Mouse (Mus musculus) left cerebral cortex, adult 6 months (tissue): ENCODE results near the gene Wfdc13. TPM values are rescaled to one million over a fixed set of nuclear protein-coding genes. Genes with fewer than 3 reads are reported as not detected.

Experiments used
- long read RNA-seq, 2 experiments: library from polyadenylated mRNA; unstranded; transcript quantifications; one replicate each; pipeline ENCODE4 v2.0.0; 2019 to 2020
- polyA plus RNA-seq: library from polyadenylated mRNA; unstranded; fragments of <200 nt; fragmentation: Nextera tagmentation; gene quantifications from 2 replicates; pipeline ENCODE4 v1.2.3, GENCODE M21; 2021

Wfdc13 gene
- not detected in 2 replicates for polyA plus RNA-seq
- long read RNA-seq, experiment 1, result 0 reads
- long read RNA-seq, experiment 2, result 0 reads

DNA sequence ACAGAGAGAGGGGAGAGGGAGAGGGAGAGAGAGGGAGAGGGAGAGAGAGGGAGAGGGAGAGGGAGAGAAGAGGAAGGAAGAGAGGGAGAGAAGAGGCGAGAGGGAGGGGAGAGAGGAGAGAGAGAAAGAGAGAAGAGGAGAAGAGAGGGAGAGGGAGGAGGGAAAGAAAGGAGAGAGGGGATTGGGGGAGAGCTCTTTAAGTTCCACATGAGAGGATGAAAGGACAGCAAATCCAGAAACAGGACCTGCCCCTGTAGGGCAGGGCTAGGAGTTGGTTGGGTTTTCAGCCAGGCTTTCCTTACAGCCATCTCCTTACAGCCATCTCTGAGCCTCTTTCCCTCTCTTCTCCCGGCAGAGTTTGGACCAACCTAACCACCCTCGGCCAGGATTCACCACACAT is at the start of gene Wfdc13:
Gene Wfdc13 (plus strand): TSS at position 301 of the 400 bp plus-strand sequence.

DNA sequence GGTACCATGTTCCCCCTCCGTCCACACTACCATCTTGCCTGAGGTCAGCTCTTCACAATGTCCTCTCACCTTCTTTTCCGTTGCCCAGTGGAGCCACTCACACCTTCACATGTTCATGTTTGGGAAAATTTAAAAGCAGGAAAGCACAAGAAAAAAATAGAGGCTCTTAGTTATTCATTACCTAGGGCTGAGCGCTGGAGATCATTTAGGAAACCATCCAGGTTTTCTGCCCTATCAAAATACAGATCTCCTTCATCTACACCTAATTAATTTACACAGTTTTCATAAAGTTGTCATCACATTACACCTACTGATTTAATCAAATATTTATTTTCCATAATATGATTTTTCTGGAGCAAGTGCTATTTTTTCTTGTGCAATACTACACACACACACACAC is 46.2 kb upstream of the Wfdc13 start, which contains the start of gene Wfdc16:
Gene Wfdc16 (minus strand): TSS at position 101 of the 400 bp plus-strand sequence.

GRCm38 (mm10) chr2:164655858-164656257 is 29.0 kb upstream of the Wfdc13 start, which contains the start of gene Wfdc10:
Wfdc10 (plus strand) TSS chr2:164656046.

DNA sequence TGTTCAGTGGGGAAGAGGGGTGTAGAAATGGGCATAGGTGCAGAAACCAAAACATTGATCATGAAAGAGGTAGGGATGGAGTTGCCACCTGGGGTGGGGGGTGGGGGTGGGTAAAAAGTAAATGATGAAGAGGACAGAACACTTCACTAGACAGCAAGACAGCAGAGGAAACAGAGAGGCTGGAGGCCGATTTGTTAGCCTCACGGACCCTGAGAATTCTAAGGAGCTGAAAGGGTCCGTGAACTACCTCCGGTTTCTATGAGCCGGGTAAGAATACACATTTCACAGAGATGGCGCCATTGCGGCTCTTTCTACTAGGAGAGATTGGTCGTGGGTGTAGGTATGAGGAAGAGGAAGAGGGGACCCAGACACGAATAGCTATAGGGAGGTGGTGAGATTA is 28.4 kb upstream of the Wfdc13 start, which contains the start of gene Wfdc9:
Gene Wfdc9 (minus strand): TSS at position 101 of the 400 bp plus-strand sequence.

GRCm38 (mm10) chr2:164673987-164674386 is 10.9 kb upstream of the Wfdc13 start, which contains the start of gene Wfdc11:
Wfdc11 (minus strand) TSS chr2:164674087.

GRCm38 (mm10) chr2:164698201-164698600 is 13.3 kb downstream of the Wfdc13 start, which contains the start of gene Spint4:
Spint4 (plus strand) TSS chr2:164698501.

GRCm38 (mm10) chr2:164715005-164715404 is 30.1 kb downstream of the Wfdc13 start, which contains the start of gene Spint5:
Spint5 (plus strand) TSS chr2:164715305.

Other genes with a start within 250 kb of the Wfdc13 start
- gene Sdc4, start 241.2 kb upstream of the Wfdc13 start, polyA plus RNA-seq, result 156 and 202 TPM in 2 replicates
- gene Sys1, start 228.1 kb upstream of the Wfdc13 start, polyA plus RNA-seq, result 99.5 and 102 TPM in 2 replicates
- gene Gm20458, start 224.1 kb upstream of the Wfdc13 start, polyA plus RNA-seq, result 4.3 and 26.7 TPM in 2 replicates
- not detected in 2 replicates for gene Trp53tg5, start 211.4 kb upstream of the Wfdc13 start, polyA plus RNA-seq
- gene Dbndd2, start 199.0 kb upstream of the Wfdc13 start, polyA plus RNA-seq, result 233 and 239 TPM in 2 replicates
- gene Pigt, start 187.6 kb upstream of the Wfdc13 start, polyA plus RNA-seq, result 43.3 and 44.2 TPM in 2 replicates
- 0.25 and 0.31 TPM in 2 replicates for gene Wfdc2, start 122.7 kb upstream of the Wfdc13 start, polyA plus RNA-seq
- not detected in 2 replicates for gene Spint3, start 111.6 kb upstream of the Wfdc13 start, polyA plus RNA-seq
- not detected in 2 replicates for gene Wfdc6a, start 99.7 kb upstream of the Wfdc13 start, polyA plus RNA-seq
- gene Eppin, start 91.5 kb upstream of the Wfdc13 start, polyA plus RNA-seq, result not detected in 2 replicates
- gene Wfdc6b, start 71.6 kb upstream of the Wfdc13 start, polyA plus RNA-seq, result not detected in 2 replicates
- not detected in 2 replicates for gene Wfdc8, start 71.5 kb upstream of the Wfdc13 start, polyA plus RNA-seq
- gene Wfdc16, start 46.3 kb upstream of the Wfdc13 start, polyA plus RNA-seq, result not detected in 2 replicates
- not detected in 2 replicates for gene Wfdc10, start 29.1 kb upstream of the Wfdc13 start, polyA plus RNA-seq
- gene Wfdc9, start 28.5 kb upstream of the Wfdc13 start, polyA plus RNA-seq, result not detected in 2 replicates
- not detected in 2 replicates for gene Wfdc11, start 11.0 kb upstream of the Wfdc13 start, polyA plus RNA-seq
- not detected in 2 replicates for gene Spint4, start 13.4 kb downstream of the Wfdc13 start, polyA plus RNA-seq
- gene Spint5, start 30.2 kb downstream of the Wfdc13 start, polyA plus RNA-seq, result not detected in 2 replicates
- gene Wfdc3, start 60.8 kb downstream of the Wfdc13 start, polyA plus RNA-seq, result 3.0 and 3.1 TPM in 2 replicates
- gene Dnttip1, start 60.9 kb downstream of the Wfdc13 start, polyA plus RNA-seq, result 5.0 and 21.1 TPM in 2 replicates
- 1.3 and 1.4 TPM in 2 replicates for gene Ube2c, start 84.8 kb downstream of the Wfdc13 start, polyA plus RNA-seq
- 0.64 and 0.74 TPM in 2 replicates for gene Tnnc2, start 94.9 kb downstream of the Wfdc13 start, polyA plus RNA-seq
- 50.8 and 62.0 TPM in 2 replicates for gene Snx21, start 100.7 kb downstream of the Wfdc13 start, polyA plus RNA-seq
- gene Acot8, start 119.8 kb downstream of the Wfdc13 start, polyA plus RNA-seq, result 21.4 TPM in 2 replicates
- gene Zswim3, start 120.0 kb downstream of the Wfdc13 start, polyA plus RNA-seq, result 7.8 and 8.8 TPM in 2 replicates
- gene Zswim1, start 137.6 kb downstream of the Wfdc13 start, polyA plus RNA-seq, result 23.2 and 23.4 TPM in 2 replicates
- not detected in 2 replicates for gene Spata25, start 143.4 kb downstream of the Wfdc13 start, polyA plus RNA-seq
- 105 and 121 TPM in 2 replicates for gene Ctsa, start 147.8 kb downstream of the Wfdc13 start, polyA plus RNA-seq
- gene Neurl2, start 148.3 kb downstream of the Wfdc13 start, polyA plus RNA-seq, result 3.4 and 4.6 TPM in 2 replicates
- 75.3 and 129 TPM in 2 replicates for gene Pltp, start 172.6 kb downstream of the Wfdc13 start, polyA plus RNA-seq
- 80.5 and 84.8 TPM in 2 replicates for gene Pcif1, start 194.2 kb downstream of the Wfdc13 start, polyA plus RNA-seq
- gene Zfp335, start 226.7 kb downstream of the Wfdc13 start, polyA plus RNA-seq, result 6.6 and 9.3 TPM in 2 replicates